Mouse (Mus musculus) right cerebral cortex, postnatal 14 days (tissue): ENCODE results near the gene Fndc3b.
A peak's percentile ranks its signal among the peaks of the same experiment; 100 is the strongest.

Experiments
- DNase-seq: peaks from one replicate; pipeline ENCODE4 v3.0.0; 2022

Fndc3b gene

DNA sequence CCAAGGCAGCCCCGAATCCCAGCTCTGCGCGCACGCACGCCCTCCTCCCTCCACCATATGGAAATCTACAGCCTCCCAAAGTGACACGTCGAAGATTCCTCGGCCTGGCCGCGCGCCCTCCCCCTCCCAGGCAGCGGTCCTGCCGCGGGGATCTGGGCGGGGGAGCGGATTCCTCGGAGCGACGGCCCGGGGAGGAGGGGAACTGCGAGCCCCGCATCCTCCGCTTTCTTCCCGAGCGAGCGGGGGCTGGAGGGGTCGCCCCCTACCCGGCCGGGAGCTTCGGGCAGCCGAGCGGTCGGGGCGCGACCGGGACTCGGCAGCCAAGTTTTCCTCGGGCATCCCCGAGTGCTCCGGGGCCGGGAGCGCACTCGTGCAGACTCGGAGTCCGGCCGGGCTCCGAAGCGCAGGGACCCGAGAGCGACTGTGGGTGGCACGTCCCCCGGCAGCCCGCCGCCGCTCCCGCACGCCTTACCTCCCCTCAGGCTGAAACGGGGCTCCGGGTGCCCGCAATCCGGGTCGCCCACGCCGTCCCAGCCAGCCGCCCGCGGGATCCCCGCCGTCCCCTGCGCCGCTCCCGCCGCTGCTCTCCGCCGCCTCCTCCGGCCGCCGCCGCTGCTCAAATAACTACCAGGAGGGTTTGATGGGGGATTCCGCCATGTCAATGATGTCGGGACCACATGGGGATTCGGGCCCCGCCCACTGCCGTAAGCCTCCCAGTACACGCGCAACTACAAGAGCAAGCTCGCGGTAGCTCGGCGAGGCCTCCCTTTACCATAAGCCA, at the start of gene Fndc3b:
Gene Fndc3b (minus strand): TSS at position 660 of the 781 bp plus-strand sequence.
- DNase-seq = peak; percentile 93

DNA sequence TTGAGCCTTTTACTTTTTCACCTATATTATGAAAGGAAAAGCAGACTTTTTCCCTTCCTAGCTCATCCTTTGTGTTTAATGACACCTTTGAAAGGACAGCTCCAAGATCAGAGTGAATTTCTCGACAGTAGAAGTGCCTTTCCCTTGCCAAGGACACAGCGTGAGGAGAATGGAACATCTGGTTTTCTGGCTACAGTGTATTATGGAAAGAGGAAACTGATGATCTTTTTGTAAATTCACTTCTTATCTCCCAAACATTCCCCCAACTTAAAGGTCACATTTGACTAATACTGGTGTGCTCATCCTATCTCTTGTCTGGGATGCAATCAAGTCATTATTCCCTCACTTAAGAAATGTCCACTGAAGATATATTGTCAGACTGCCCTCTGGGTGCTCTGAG, 49.2 kb upstream of the Fndc3b start:
- DNase-seq = no peak

DNA sequence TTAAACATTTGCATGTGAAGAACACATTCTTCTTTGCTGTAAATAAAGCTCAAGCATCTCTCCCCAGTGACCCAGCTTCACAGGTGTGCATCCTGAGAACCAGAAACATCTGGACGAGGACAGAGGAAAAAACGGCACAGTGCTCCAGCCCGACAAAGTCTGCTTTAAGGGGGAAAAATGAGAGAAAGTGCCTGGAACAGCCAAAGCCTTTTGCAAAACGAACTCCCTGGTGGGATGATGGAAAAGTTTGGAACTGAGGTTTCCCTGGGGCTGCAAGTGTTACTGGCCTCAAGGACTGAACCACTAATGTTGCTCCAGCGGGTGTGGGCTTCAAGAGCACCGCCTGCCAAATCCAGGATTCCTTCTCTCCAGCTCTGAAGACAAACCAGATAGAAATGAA, 47.9 kb upstream of the Fndc3b start:
- DNase-seq = no peak

DNA sequence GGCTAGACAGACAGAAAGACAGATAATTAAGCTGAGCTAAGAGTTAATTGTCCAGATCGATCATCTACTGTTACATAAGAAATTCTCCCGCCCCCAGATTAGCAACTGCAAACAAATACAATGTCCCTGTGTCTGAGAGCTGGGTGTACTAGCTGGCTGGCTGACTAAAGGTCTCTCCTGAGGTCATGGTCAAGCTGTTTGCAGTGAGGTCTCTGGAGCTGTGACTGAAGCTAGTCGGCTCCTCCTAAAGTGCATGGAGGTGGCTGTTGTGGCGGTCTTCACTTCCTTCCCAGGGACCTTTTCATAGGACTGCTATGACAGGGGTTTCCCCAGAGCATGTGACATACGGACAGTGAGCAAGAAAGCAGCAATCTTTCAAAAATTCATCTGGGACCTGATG, 40.5 kb upstream of the Fndc3b start:
- no peak for DNase-seq

DNA sequence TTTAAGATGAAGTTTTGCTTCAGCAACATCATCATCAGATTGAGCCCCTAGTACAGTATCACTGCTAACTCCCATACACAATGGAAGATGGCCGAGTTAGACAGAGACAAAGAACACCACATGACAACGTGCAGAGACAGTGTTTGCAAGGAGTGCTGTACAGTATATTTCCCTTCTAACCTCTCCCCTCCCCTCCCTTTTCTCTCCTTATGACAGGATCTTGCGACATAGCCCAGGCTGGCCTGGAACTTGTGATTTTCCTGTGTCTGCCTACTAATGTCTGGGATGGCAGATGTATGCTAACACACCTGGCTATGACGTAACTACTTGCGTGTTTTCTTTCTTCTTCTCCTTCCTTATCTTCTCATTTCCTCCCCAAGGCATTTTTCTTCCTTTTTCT, 40.0 kb upstream of the Fndc3b start:
- no peak for DNase-seq

DNA sequence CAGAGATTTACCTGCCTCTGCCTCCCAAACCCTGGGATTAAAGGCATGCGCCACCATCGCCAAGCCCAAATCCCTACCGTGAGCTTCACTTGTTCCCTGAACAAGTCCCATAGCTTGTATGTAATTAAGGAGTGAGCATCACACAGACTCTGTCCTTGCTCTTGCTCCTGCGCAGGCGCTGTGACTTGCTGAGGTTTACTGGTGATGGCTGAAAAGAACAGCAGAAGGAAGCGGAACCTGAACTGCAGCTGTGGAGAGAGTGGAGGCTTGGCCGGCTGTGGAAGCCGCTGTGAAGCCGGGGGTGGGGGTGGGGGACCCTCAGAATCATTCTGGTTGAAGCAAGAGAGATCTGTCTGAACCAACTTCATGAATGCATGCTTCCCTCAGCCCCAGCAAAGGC, 34.5 kb upstream of the Fndc3b start:
- no peak for DNase-seq

DNA sequence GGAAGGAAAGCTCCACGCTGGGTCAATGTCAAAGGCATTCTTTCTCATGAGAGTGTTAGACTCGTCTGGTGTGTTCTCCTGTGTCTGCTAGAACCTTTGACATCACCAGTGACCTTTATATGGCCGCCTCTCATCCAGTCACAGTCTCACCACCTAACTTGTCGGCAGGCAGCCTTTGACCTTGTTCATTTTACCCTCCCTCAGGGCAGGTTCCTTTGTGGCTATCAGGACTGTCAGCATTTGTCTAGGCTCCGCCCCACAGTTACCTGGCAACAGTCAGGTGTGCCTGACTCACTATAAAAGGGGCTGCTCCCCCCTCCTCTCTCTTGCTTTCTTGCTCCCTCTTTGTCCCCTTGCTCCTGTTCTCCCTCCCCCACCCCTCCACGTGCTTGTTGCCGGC, 33.6 kb upstream of the Fndc3b start:
- DNase-seq = no peak

DNA sequence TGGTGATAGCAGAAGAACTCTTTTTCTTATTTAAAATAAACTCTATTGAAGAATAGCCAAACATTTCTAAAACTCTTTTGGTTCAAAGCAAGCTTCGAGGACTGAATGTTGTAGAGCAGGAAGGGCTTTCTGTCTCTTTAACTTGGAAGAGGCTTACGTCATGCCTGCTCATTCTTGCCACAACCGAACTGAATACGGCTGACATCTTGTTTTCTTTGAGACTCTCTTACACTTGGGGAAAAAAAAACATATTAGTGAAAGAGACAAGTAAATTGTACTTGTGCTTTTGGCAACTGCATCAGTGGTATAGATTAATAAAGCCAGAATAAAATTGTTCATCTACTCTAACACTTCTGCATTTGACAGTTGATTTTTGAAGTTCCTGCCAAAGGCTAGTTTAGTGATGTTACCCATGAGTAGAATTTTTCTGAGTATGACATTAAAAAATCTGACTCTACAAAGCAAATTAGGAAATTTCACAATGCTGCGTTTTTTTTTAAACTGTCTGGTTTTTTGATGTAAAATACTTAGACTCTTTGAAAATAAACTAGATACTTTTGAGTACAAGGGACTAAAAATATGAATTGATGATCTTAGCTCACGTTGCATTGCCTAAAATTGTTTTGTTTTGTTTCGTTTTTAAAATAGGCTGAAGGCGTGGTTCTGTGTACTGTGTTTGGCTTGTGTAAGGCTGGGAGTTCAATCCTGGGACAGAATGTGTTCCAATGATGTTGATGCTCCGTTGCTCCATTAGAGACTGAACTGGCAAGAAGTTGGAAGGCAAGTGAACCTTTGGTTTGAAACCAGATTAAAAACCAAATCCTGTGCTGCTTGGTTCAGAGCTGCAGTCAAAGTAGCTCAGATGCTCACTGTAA, 32.4 kb upstream of the Fndc3b start:
- DNase-seq = no peak

DNA sequence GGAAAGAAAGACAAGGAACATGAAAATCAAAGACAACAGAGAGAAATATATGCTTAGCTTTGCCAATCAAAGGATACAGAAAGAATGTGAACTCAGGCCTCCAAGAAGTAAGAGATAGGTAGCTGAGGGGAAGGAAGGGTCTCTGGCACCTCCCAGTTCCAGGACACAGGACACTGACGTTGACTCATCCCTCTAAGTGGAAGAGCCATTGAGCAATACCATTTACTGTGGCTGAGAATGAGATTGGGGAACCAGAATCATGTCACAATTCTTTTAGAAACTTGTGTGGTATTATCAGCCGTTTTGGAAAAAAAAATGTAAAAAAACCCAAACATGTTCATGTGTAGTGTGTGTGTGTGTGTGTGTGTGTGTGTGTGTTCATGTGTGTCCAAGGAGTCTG, 31.0 kb upstream of the Fndc3b start:
- DNase-seq = no peak

DNA sequence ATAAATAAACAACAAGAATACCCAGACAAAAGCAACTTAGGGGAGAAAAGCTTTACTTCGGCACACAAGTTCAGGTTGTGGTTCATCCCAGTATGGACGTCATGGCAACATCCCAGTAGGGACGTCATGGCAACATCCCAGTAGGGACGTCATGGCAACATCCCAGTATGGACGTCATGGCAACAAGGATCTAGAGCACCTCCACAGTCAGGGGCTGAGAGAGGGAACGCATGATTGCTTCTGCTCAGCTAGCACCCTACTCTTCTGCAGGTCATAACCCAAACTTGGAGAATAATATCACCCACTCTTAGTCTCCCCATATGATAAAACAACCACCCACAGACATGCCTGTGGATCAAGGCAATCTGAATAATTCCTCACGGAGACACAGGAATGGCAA, 29.0 kb upstream of the Fndc3b start:
- peak; percentile 29 for DNase-seq

DNA sequence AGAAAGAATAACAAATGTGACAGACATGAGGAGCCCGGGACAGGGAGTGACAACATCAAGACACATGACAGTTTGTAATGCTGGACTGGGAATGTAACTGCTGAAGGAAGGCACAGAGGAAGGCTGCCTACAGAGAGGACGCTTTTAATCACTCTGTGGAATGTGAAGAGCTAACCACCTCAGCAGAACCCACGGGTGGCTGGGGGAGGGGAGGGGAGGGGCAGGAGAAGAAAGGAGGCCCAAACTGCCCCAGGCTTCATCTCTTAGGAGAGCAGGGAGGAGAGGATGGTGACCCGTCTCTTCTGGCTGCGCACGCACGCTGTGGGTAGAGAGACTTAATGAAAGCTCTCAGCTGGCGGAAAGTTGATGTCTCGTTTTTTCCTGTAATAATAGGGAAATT, 25.1 kb upstream of the Fndc3b start:
- DNase-seq = no peak

DNA sequence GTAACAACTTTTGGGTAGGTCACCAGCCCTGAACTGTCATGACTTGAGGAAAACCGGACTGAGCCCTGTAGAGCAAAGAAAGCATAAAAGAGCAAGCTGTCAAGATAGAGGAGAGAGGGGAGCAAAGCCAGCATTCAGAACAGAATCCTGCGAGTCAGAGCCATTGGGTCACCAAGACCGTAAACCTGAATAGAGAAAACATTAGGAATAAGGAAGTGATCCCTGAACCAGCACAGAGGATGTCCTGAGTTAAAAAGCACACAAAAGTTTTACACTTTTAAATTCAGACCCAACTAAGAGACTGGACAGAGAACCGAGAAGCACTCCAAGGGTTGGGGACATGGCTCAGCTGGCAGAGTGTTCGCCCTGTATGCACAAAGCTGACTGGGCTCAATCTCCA, 24.0 kb upstream of the Fndc3b start:
- no peak for DNase-seq

DNA sequence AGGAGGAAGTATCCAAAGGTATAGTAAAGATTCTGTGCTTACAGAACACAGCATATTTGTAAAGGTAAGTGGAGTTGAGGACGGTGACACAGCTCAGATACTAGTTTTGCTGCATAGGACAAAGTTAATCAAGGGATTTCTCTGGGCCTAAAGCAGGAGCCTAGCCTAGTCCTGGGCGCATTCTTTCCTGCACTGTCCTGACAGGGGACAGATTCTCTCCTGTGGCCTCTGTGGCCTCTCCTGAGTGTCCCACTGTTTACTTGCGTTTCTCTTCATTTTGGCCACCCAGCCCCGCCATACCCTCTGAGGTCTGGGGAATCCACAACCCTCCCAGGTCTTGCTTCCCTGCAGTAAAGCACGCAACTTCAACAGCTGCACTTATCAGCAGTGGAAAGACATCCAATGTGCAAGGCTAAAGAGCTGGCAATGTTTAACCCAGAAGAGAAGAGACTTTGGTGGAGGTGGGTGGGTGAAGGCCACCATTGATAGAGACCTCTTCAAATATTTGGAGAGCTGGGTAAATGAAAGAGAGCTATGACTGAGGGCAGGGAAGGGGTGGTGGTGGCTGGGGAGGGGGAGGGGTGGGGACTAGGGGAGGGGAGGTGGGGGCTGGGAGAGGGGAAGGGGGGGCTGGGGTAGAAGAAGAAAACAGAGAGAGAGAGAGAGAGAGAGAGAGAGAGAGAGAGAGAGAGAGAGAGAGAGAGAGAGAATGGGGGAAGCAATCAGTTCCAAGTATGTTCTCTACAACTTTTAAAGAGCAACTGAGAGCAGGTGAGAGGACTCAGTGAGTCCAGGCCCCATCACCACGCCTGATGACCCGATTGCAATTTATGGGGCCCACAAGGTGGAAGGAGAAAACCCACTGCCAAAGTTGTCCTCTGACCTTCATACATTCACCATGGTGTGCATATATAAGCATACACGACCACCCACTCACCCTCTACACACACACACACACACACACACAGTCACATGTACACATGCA, 18.0 kb upstream of the Fndc3b start:
- DNase-seq = no peak

DNA sequence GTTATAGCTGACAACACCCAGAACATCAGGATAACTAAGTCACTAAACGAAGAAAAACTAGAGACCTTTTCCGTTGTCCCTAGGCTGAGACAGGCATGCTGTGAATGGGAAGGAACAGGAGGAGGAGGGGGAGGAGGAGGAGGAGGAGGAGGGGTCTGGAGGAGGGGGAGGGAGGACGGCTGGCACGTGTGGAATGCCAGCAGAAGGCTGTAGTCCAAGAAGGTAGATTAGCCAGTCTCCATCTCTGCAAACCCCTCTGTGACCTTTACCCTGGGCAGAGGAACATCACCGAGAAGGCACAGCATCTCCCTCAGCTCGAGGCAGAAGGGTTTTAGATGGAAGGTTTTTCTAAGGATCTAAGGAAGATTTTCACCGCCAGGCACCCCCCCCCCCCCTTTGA, 17.1 kb upstream of the Fndc3b start:
- no peak for DNase-seq

DNA sequence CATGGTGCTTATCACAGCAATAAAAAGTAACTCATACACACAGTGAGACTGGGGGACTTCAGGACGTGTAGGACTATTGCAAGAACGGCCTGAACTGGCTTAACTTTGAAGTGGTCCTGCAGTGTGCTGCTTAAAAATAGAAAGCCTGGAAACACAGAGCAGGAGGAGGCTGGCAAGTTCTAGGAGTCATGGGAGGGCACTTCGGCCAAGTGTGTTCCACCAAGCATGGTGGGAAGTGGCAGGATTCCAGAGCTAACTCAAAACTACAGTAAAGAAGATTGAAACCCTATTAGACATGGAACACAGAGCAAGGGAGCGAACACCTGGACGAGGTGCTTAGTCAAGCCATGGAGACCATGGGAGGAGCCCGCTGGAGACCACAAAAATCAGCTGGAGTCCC, 14.6 kb upstream of the Fndc3b start:
- DNase-seq = no peak

DNA sequence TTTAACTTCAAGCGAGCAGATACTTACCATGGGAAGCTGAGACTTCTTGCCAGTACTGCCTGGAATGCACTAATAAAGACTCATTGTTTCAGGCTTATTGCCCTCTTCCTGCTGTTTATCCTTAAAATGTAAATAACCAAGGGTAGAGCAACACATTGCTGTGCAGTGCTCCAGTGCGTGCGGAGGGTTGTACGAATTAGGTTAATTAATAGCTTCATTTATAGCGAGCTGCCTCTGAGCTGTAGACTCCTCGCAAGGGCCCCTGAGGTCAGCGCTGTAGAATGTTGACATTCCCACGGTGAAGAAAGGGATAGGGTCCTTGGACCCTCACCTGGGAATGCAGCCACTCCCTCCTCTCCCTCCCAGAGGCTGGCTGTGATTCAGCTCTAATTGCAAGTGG, 13.1 kb upstream of the Fndc3b start:
- no peak for DNase-seq

DNA sequence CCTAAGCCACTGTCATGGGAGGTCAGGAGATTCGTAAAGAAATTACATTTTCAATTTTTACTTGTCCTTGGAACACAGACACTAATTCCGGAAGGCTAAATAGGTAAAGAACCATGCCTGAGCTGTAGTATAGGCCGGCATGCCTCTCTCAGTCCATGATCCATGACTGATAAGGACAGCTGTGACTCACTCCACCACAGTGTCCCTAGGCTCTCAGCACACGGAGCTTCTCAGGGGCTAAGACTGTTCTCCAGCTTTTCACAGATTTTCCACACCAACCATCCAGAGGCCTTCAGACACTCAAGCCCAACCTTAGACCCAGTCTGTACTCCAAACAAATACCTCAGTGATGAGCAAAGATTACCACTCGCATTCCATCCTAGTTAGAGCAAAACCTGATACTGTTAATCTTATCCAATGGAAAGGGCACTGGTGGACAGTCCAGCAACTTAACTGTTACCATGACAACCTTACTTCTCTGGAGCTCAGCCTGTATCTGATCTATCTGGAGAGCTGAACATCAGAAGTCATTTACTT, 7.8 kb upstream of the Fndc3b start:
- DNase-seq = no peak

DNA sequence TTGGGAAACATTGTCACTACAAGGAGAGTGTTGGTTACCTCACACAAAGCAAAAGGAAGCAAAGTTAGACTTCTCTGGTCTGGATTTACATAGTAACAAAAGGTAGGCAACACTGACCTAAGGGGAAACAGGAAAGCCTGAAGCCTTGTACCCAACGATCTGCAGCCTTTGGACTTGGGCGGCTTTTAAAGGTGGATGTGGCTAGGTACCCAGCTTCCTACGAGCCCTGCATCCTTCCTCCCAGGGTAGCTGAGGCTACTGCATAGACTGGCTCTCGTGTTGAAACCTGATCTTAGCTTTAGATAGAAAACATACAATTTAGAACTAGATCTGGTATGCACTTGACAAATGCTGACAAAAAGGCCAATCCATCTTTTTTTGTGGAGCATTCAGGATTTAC, 2.9 kb upstream of the Fndc3b start:
- DNase-seq = no peak

DNA sequence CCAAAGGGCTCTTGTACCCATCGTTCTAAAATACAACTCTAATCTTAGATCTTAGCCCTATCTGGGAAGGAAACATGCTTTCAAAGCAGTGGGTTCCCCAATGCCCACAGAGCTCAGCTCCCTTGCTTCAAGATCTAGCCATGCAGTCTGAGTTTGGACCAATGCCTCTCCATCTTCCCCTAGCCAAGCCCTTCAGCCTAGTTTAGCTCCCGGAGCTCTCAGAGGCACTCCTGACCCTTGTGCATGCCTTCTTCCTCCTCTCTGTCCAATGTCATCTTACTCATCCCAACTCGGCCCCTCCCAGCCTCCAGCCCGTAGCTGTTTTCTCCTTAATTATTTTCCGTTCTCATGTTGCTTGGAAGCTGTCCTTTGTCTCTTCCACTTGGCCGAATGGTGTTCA, 1.3 kb upstream of the Fndc3b start:
- no peak for DNase-seq

DNA sequence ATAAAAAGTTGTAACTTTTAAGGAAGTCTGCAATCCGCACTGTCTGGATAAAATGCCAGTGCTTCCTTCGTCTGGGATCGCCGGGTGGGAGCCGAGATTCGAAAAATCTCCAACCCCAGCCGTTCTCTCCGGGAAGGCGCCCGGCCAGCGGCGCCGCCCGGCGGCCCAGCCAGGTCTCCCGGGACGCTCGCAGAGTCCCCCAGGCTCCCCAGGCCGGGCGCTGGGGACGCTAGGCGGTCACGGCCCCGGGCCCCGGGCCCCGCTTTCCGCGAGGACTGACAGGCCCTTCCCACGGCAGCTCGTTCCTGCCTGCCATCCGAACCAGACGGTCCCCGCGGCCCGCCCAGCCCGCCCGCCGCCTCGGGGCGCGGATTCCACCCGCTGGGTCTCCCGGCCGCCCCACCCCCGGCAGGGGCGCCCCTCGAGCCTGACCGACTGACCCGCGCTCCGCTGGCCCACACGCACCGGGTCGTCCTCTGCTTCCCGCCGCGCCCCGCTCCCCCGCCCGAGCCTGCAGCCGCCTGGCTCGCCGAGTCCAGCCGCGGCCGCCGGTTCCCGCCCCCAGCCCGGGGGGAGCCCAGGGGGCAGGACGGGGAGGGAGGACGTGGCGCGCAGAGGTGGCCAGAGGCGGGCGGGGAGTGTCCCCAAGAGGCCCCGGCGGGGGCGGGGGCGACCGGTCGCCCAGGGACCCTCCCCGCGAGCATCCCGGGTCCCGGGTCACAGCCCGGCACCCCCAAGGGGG, 1.0 kb downstream of the Fndc3b start:
- peak; percentile 52 for DNase-seq

DNA sequence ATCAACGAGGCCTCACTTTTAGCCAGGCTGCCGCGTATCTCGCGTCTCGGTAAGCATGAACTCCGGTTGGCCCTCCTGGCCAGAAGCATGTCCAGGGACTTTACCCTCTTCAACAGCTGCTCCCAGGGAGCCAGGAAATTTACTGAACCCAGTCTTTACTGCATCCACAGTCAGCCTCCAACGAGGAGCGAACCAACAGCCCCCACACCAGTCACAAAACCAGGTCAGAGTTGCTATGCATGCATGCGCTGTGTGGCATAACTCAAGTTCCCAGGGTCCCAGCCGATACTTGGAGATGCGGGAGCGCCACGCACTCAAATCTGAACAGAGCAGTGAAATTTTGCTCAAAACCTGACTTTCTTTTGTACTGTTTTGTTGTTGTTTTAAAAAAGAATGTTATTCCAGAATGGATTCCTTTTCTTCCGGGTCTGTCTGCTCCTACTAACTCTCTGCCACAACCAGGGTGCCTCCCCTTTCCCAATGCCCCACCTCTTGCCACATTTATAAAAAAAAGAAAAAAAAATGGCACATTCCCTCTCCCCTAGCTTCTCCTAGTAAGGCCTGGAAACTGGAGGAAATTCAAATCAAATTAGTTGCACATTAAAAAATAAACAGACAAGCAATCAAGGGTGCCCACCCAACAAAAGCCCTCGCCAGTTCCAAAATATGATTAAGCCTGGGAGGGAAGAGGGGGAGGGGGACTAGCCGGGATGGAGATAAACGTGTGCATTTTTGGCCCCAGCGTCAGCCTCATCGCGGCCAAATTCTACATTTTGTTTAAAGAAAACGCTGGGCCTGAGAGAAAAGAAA, 1.8 kb downstream of the Fndc3b start:
- no peak for DNase-seq
